ENCODE assay signal across 21 mouse cellular contexts in the genomic region with DNA sequence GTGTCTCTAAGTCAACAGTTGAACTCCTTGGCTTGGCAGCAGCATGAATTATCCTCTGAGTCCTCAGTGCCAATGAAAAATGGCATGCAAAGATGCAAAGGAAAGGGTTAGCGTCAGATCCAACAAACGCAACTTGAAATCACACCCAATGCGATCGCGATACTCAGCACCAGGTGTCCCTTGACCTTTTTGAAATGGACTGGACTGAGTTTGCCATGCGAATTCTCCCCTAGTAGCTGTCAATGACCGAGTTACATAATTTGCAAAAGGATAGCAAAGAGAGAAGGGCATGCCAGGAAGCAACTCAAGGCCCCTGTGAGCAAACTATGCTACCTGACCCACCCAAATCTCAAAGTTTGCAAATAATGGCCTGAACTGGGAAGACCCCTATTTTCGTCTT. TPM values are rescaled to one million over a fixed set of nuclear protein-coding genes. Genes with fewer than 3 reads are reported as not detected.
A peak's percentile ranks its signal among the peaks of the same experiment; 100 is the strongest.
DNase-seq lines count a peak whose midpoint lies in the region; ATAC-seq and TF ChIP-seq lines count a peak whose summit lies in the region.
"Had no signal": no experiment of that assay in that cellular context is flagged by ENCODE, and none has a peak within 500 bp of the region (broad histone marks: within the 10 kb centered on the region; RNA-seq: fewer than 3 reads in every experiment).

No protein-coding gene starts in this region.

- peaks cover 10% of the 10 kb centered on the region; the same call in 1 of the 2 replicates for H3K9me3 ChIP-seq in intestine, embryonic 16.5 days (ENCODE audit: control insufficient read depth, low read length)
- peaks cover 8% of the 10 kb centered on the region for H3K9me3 ChIP-seq in liver, embryonic 11.5 days (ENCODE audit: control insufficient read depth, low read length)
- H3K9me3 ChIP-seq in liver, postnatal 0 days (ENCODE audit: low read length), result 0 out of 2 replicates have a peak, but pooled peaks cover 3% of the 10 kb centered on the region
- H3K9me3 ChIP-seq in forebrain, embryonic 13.5 days (replicated peaks), result peaks cover 9% of the 10 kb centered on the region; the same call in 1 of the 2 replicates
- H3K9me3 ChIP-seq: embryonic facial prominence, embryonic 15.5 days; forebrain, embryonic 15.5 days; neural tube, embryonic 15.5 days had no signal

- peak overlapping the region; percentile 23 for H3K4me3 ChIP-seq in intestine, embryonic 16.5 days (ENCODE audit: low read length)
- H3K4me3 ChIP-seq in liver, embryonic 11.5 days (ENCODE audit: low read depth, low read length), result no peak overlapping the region
- H3K4me3 ChIP-seq in liver, postnatal 0 days (ENCODE audit: low read depth, low read length), result 0 out of 2 replicates have a peak overlapping the region, but pooled peaks have one; percentile 13
- H3K4me3 ChIP-seq in forebrain, embryonic 13.5 days, result no peak overlapping the region
- H3K4me3 ChIP-seq: embryonic facial prominence, embryonic 15.5 days; forebrain, embryonic 15.5 days; heart, embryonic 12.5 days; midbrain, embryonic 12.5 days; neural tube, embryonic 15.5 days had no signal

- peak overlapping the region; percentile 89 for H3K27ac ChIP-seq in intestine, embryonic 16.5 days (ENCODE audit: low read length)
- H3K27ac ChIP-seq in liver, embryonic 11.5 days (ENCODE audit: low read depth, low read length), result peak overlapping the region; percentile 83
- H3K27ac ChIP-seq in liver, postnatal 0 days (ENCODE audit: low read depth), result peak overlapping the region; percentile 91
- no peak overlapping the region for H3K27ac ChIP-seq in forebrain, embryonic 13.5 days
- H3K27ac ChIP-seq: embryonic facial prominence, embryonic 15.5 days; forebrain, embryonic 15.5 days; hindbrain, postnatal 0 days; midbrain, embryonic 12.5 days; neural tube, embryonic 15.5 days had no signal

- H3K4me1 ChIP-seq in intestine, embryonic 16.5 days (ENCODE audit: control insufficient read depth, insufficient read depth, low read length), result peaks cover 5% of the 10 kb centered on the region; the same call in 1 of the 2 replicates
- no peaks in the 10 kb centered on the region for H3K4me1 ChIP-seq in liver, embryonic 11.5 days (replicated peaks; ENCODE audit: control insufficient read depth, insufficient read depth, low read length)
- no peaks in the 10 kb centered on the region; the same call in 1 of the 2 replicates for H3K4me1 ChIP-seq in liver, postnatal 0 days (ENCODE audit: insufficient read depth)
- no peaks in the 10 kb centered on the region for H3K4me1 ChIP-seq in forebrain, embryonic 13.5 days
- H3K4me1 ChIP-seq: embryonic facial prominence, embryonic 15.5 days; forebrain, embryonic 15.5 days; heart, embryonic 12.5 days; midbrain, embryonic 12.5 days; neural tube, embryonic 15.5 days had no signal

- H3K27me3 ChIP-seq in intestine, embryonic 16.5 days (replicated peaks; ENCODE audit: control insufficient read depth, insufficient read depth, low read length), result no peaks in the 10 kb centered on the region
- H3K27me3 ChIP-seq in liver, embryonic 11.5 days (replicated peaks; ENCODE audit: control insufficient read depth, insufficient read depth, low read length), result no peaks in the 10 kb centered on the region
- no peaks in the 10 kb centered on the region for H3K27me3 ChIP-seq in liver, postnatal 0 days (ENCODE audit: insufficient read depth, low read length)
- H3K27me3 ChIP-seq in forebrain, embryonic 13.5 days, result no peaks in the 10 kb centered on the region
- H3K27me3 ChIP-seq: embryonic facial prominence, embryonic 15.5 days; forebrain, embryonic 15.5 days; heart, embryonic 12.5 days; midbrain, embryonic 12.5 days; neural tube, embryonic 15.5 days had no signal

- WGBS in intestine, embryonic 16.5 days, result 72% methylated on average over 8 of the region's 8 CpGs
- WGBS in liver, embryonic 11.5 days, result 77% methylated on average over 8 of the region's 8 CpGs
- 71% methylated on average over 8 of the region's 8 CpGs for WGBS in liver, postnatal 0 days (ENCODE audit: insufficient replicate concordance)
- 93% methylated on average over 8 of the region's 8 CpGs for WGBS in forebrain, embryonic 13.5 days

- peak overlapping the region; percentile 50; the same call in 1 of the 2 replicates for H3K9ac ChIP-seq in intestine, embryonic 16.5 days (ENCODE audit: low read depth, low read length)
- no peak overlapping the region for H3K9ac ChIP-seq in liver, embryonic 11.5 days (ENCODE audit: low read depth, low read length)
- H3K9ac ChIP-seq in liver, postnatal 0 days (replicated peaks), result peak overlapping the region; percentile 46; the same call in 1 of the 2 replicates
- H3K9ac ChIP-seq in forebrain, embryonic 13.5 days, result no peak overlapping the region
- H3K9ac ChIP-seq: embryonic facial prominence, embryonic 15.5 days; forebrain, embryonic 15.5 days; heart, embryonic 12.5 days; lung, embryonic 14.5 days; midbrain, embryonic 12.5 days; neural tube, embryonic 15.5 days had no signal

- TF ChIP-seq CTCF in liver, postnatal 0 days (IDR thresholded peaks at IDR 0.05; ENCODE audit: low read depth), result no peak

- peak; percentile 81 for DNase-seq in kidney, adult 9 months
- no peak for DNase-seq in kidney, postnatal 4 days
- DNase-seq in liver, embryonic 11.5 days (ENCODE audit: low spot score), result no peak
- DNase-seq in liver, postnatal 0 days, result no peak
- no peak for DNase-seq in urinary bladder, postnatal 14 days (ENCODE audit: low spot score)
- DNase-seq in testis, postnatal 10 days (ENCODE audit: low spot score), result no peak
- DNase-seq: adrenal gland, postnatal 36 days; cerebellum, adult 9-11 months; gastrocnemius, postnatal 14 days; heart, adult 18-20 months; heart, postnatal 10 days; lung, embryonic 14.5 days; thymus, postnatal 25 days had no signal

- H3K4me2 ChIP-seq in intestine, embryonic 16.5 days (ENCODE audit: low read depth, low read length), result peak overlapping the region; percentile 41; the same call in 1 of the 2 replicates
- H3K4me2 ChIP-seq in liver, embryonic 11.5 days, result peak overlapping the region; percentile 12; the same call in 1 of the 2 replicates
- H3K4me2 ChIP-seq in liver, postnatal 0 days (ENCODE audit: low read depth, low read length), result peak overlapping the region; percentile 60
- H3K4me2 ChIP-seq in forebrain, embryonic 13.5 days, result no peak overlapping the region
- H3K4me2 ChIP-seq: embryonic facial prominence, embryonic 15.5 days; forebrain, embryonic 15.5 days; heart, embryonic 12.5 days; lung, embryonic 14.5 days; midbrain, embryonic 12.5 days; neural tube, embryonic 15.5 days had no signal

- peak; percentile 48; the same call in 1 of the 2 replicates for ATAC-seq in intestine, embryonic 16.5 days
- 0 out of 2 replicates have a peak, but pooled peaks have one; percentile 7 for ATAC-seq in liver, embryonic 11.5 days (replicated peaks; ENCODE audit: low FRiP score)
- peak; percentile 86 for ATAC-seq in liver, postnatal 0 days
- no peak for ATAC-seq in forebrain, embryonic 13.5 days
- ATAC-seq: forebrain, embryonic 15.5 days; hindbrain, postnatal 0 days had no signal

- H3K36me3 ChIP-seq in intestine, embryonic 16.5 days (ENCODE audit: control insufficient read depth, insufficient read depth, low read length), result peaks cover 6% of the 10 kb centered on the region; the same call in 1 of the 2 replicates
- H3K36me3 ChIP-seq in liver, embryonic 11.5 days (ENCODE audit: control insufficient read depth, insufficient read depth, low read length), result no peaks in the 10 kb centered on the region; the same call in 1 of the 2 replicates
- H3K36me3 ChIP-seq in liver, postnatal 0 days (replicated peaks; ENCODE audit: insufficient read depth, low read length), result no peaks in the 10 kb centered on the region
- H3K36me3 ChIP-seq in forebrain, embryonic 13.5 days (ENCODE audit: poor library complexity, severe bottlenecking), result no peaks in the 10 kb centered on the region
- H3K36me3 ChIP-seq: embryonic facial prominence, embryonic 15.5 days; forebrain, embryonic 15.5 days; heart, embryonic 12.5 days; midbrain, embryonic 12.5 days; neural tube, embryonic 15.5 days had no signal

- no peak for TF ChIP-seq EP300 in liver, postnatal 0 days (IDR thresholded peaks at IDR 0.05; ENCODE audit: low read depth)

RNA-seq across cellular contexts. Expression of a gene that starts 34.9 kb away (rescaled TPM):
- polyA plus RNA-seq in intestine, embryonic 16.5 days (2015; fragmentation: Nextera tagmentation; extraction: Ambion mirVana), result 48.4 and 51.9 TPM in 2 replicates
- 11.8 and 15.4 TPM in 2 replicates for polyA plus RNA-seq in liver, embryonic 11.5 days (2014; fragmentation: Nextera tagmentation; extraction: Ambion mirVana)
- 26.8 and 31.7 TPM in 2 replicates for polyA plus RNA-seq in liver, postnatal 0 days (2015; fragmentation: Nextera tagmentation; extraction: Ambion mirVana)
- polyA plus RNA-seq in forebrain, embryonic 13.5 days (2015; fragmentation: Nextera tagmentation; extraction: Ambion mirVana), result 2.7 and 2.8 TPM in 2 replicates

Comparison
In these comparisons a context has a peak if more than half of its experiments do, and no peak if none do; other contexts are left out.
1. H3K4me3 ChIP-seq: peak in intestine, embryonic 16.5 days (single experiment) and liver, postnatal 0 days (single experiment); none in liver, embryonic 11.5 days (single experiment) and forebrain, embryonic 13.5 days (single experiment).
2. H3K9ac ChIP-seq: peak in intestine, embryonic 16.5 days (single experiment) and liver, postnatal 0 days (single experiment); none in liver, embryonic 11.5 days (single experiment) and forebrain, embryonic 13.5 days (single experiment).